Mouse (Mus musculus): ENCODE data around the gene Acrbp.

GRCm38 (mm10) chr6:125009181-125010073, 40.1 kb upstream of the Acrbp start:
- TF ChIP-seq CTCF (IDR thresholded peaks at IDR 0.05) (no peak), POLR2A (IDR thresholded peaks at IDR 0.05; ENCODE audit: insufficient read depth, low read depth, low read length) (peak; percentile 71; the same call in 1 of the 2 replicates)
